Mouse (Mus musculus) liver, embryonic 13.5 days (tissue): Measurements from ENCODE around the gene Rab7b. TPM values are rescaled to one million over a fixed set of nuclear protein-coding genes. Genes with fewer than 3 reads are reported as not detected.

Source experiments
- ATAC-seq: fragments of 200-750 bp; cut with Nextera tagmentation; 2 replicates; pipeline ENCODE4 v1.8.0; 2017; ENCODE audit warnings: low read depth, mild to moderate bottlenecking, moderate number of reproducible peaks, moderate library complexity
- DNase-seq: peaks from one replicate; pipeline ENCODE4 v3.0.0; 2022
- H3K27ac ChIP-seq: fragments of 300-500 bp; sonication (generic); 2 replicates; pipeline ENCODE4 v1.5.1; 2015; ENCODE audit warnings: moderate library complexity, mild to moderate bottlenecking, inconsistent platforms
- H3K27me3 ChIP-seq: fragments of 300-500 bp; sonication (generic); 2 replicates; pipeline ENCODE4 v1.6.1; 2015; ENCODE audit warnings: mild to moderate bottlenecking, inconsistent platforms
- H3K36me3 ChIP-seq: fragments of 300-500 bp; sonication (generic); 2 replicates; pipeline ENCODE4 v1.6.1; 2015; ENCODE audit warnings: mild to moderate bottlenecking, inconsistent platforms
- H3K4me1 ChIP-seq: fragments of 300-500 bp; sonication (generic); replicated peaks from 2 replicates; pipeline ENCODE4 v1.6.1; 2015; ENCODE audit warnings: inconsistent platforms
- H3K4me2 ChIP-seq: fragments of 300-500 bp; sonication (generic); 2 replicates; pipeline ENCODE4 v1.6.1; 2015; ENCODE audit warnings: inconsistent platforms, mild to moderate bottlenecking, moderate library complexity
- H3K4me3 ChIP-seq: fragments of 300-500 bp; sonication (generic); replicated peaks from 2 replicates; pipeline ENCODE4 v1.5.1; 2015; ENCODE audit warnings: mild to moderate bottlenecking, inconsistent platforms
- H3K9ac ChIP-seq: fragments of 300-500 bp; sonication (generic); 2 replicates; pipeline ENCODE4 v1.6.1; 2015; ENCODE audit warnings: mild to moderate bottlenecking, inconsistent platforms
- H3K9me3 ChIP-seq: fragments of 300-500 bp; sonication (generic); replicated peaks from 2 replicates; pipeline ENCODE4 v1.6.1; 2016; ENCODE audit warnings: inconsistent platforms
- WGBS: fragments of 180-500 bp; shearing (Covaris S2); methylation state at CpG from one replicate; pipeline ENCODE4 v1.1.7; 2015; ENCODE audit not compliant: insufficient replicate concordance; 5-methylcytosine and 5-hydroxymethylcytosine counted together
- polyA plus RNA-seq: library from polyadenylated mRNA; unstranded; fragments of >200 nt; fragmentation: Nextera tagmentation; extraction: Ambion mirVana; gene quantifications from 2 replicates; pipeline ENCODE4 v1.2.1, GENCODE M21; 2015

The Rab7b gene
- polyA plus RNA-seq, 1 experiment from 2014 or later, result 1.0 TPM

DNA sequence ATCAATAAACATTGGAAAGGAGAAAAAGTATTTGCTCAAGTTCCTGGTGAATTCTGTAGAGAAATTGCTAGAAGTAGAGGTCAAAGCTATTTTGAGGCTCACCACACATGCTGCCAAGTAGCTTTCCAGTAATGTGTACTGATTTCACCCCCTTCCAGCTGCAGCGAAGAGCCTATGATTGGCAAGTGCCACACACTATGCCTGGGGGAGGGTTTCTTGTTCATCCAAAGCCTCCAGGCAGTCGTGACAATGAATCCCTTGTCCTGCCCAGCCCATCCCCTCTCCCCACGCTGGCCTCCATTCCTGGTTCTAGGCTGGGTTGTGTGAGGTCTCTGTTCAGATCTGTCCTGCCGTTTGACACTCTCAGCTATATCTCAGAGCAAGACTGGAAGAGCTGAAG, 7.8 kb downstream of the Rab7b start:
- H3K27ac ChIP-seq, result no peak overlapping the region
- H3K4me2 ChIP-seq, result no peak overlapping the region
- WGBS, result 60% methylated on average over 4 of the region's 4 CpGs
- no peak overlapping the region for H3K4me3 ChIP-seq
- ATAC-seq, result no peak
- H3K4me1 ChIP-seq, result no peaks in the 10 kb centered on the region
- no peak overlapping the region for H3K9ac ChIP-seq
- H3K9me3 ChIP-seq, result no peaks in the 10 kb centered on the region
- DNase-seq, result no peak
- H3K27me3 ChIP-seq, result no peaks in the 10 kb centered on the region
- H3K36me3 ChIP-seq, result no peaks in the 10 kb centered on the region

DNA sequence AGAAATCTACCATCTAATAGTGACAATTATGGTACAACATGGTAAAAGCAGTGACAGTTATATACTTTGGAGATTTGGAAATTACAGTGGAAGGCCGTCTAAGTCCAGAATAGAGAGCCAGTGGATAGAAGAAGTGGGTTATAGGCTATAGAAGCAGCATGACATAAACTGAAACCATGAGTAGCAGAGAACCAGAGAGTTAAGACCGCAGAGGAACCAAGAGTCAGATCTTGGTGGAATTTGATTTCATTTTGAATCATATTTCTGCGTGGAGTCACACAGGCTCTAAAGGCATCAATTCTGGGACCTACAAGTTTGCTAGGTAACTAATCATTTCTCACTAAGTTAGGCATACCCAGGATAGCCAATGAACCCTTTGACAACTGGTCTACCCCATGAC, 10.3 kb downstream of the Rab7b start:
- Histone ChIP-seq H3K4me2 (no peak overlapping the region), H3K27ac (no peak overlapping the region), H3K4me3 (no peak overlapping the region), H3K4me1 (no peaks in the 10 kb centered on the region), H3K9ac (no peak overlapping the region), H3K9me3 (no peaks in the 10 kb centered on the region), H3K36me3 (no peaks in the 10 kb centered on the region), H3K27me3 (no peaks in the 10 kb centered on the region)
- 69% methylated on average over 3 of the region's 3 CpGs for WGBS
- no peak for DNase-seq
- ATAC-seq, result no peak

DNA sequence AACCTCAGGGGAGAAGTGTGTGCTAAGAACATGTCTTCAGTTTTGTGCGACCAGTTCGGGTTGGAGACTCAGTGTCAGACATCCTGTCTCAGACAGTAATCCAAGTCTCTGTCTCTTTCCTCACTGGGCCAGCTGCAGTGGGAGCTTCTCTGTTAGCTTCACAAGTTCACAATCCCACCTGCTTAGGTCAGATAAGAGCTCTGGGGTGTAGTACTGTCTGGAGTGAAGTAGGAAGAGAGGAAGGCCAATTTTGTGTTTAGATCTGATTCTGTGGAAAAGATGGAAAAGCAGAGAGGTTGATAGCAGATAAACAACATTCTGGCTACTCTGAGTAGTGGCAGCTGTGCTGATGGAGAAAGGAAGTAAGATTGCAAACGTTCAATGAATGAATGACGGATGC, 11.1 kb downstream of the Rab7b start:
- ATAC-seq (no peak), DNase-seq (no peak)
- no peak overlapping the region for H3K4me3 ChIP-seq
- H3K27ac ChIP-seq, result no peak overlapping the region
- WGBS, result 35% methylated on average over 4 of the region's 4 CpGs
- H3K27me3 ChIP-seq, result no peaks in the 10 kb centered on the region
- no peaks in the 10 kb centered on the region for H3K36me3 ChIP-seq
- no peaks in the 10 kb centered on the region for H3K9me3 ChIP-seq
- H3K4me2 ChIP-seq, result no peak overlapping the region
- H3K4me1 ChIP-seq, result no peaks in the 10 kb centered on the region
- H3K9ac ChIP-seq, result no peak overlapping the region

DNA sequence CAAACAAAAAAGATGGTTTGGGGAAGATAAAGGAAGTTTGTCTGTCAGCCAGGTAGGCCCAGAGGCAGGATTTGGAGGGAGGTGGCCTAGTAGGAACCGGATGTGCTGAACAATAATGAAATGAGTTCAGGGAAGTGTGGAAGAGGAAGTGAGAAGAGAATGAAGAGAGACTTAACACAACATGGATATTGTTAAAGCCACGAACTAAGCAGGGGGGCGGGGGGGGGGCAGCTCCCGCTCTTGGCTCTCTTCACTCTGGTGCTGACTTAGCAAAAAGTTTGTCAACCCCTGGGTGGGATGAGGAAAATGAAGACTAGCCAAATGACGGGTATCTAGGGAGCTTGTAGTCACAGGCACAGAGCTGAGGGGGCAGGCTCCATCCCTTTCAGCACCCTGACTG, 12.0 kb downstream of the Rab7b start:
- WGBS, result 44% methylated on average over 5 of the region's 5 CpGs
- H3K9ac ChIP-seq, result no peak overlapping the region
- ATAC-seq, result no peak
- H3K9me3 ChIP-seq, result no peaks in the 10 kb centered on the region
- H3K4me3 ChIP-seq, result no peak overlapping the region
- no peak overlapping the region for H3K27ac ChIP-seq
- H3K4me1 ChIP-seq, result no peaks in the 10 kb centered on the region
- no peaks in the 10 kb centered on the region for H3K36me3 ChIP-seq
- no peak overlapping the region for H3K4me2 ChIP-seq
- no peak for DNase-seq
- no peaks in the 10 kb centered on the region for H3K27me3 ChIP-seq

DNA sequence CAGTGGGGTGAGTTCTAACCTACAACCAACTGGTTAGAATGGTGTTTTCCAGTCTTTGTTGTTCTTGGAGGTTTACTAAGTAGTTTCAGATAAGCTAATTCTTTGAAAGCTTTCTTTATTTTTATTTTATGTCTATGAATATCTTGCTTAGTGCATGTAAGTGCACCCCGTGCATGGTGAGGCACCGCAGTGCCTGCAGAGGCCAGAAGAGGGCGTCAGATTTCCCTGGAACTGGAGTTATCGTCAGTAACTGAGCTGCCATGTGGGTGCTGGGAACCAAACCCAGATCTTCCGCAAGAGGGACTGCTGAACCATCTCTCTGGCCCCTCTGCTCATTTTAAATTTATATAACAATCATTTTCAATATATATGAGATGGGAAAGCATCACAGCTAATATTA, 12.9 kb downstream of the Rab7b start:
- H3K27ac ChIP-seq, result no peak overlapping the region
- DNase-seq (no peak), ATAC-seq (no peak)
- 66% methylated on average over 5 of the region's 5 CpGs for WGBS
- no peaks in the 10 kb centered on the region for H3K4me1 ChIP-seq
- no peaks in the 10 kb centered on the region for H3K27me3 ChIP-seq
- no peak overlapping the region for H3K4me3 ChIP-seq
- no peak overlapping the region for H3K9ac ChIP-seq
- no peaks in the 10 kb centered on the region for H3K36me3 ChIP-seq
- H3K9me3 ChIP-seq, result no peaks in the 10 kb centered on the region
- no peak overlapping the region for H3K4me2 ChIP-seq

DNA sequence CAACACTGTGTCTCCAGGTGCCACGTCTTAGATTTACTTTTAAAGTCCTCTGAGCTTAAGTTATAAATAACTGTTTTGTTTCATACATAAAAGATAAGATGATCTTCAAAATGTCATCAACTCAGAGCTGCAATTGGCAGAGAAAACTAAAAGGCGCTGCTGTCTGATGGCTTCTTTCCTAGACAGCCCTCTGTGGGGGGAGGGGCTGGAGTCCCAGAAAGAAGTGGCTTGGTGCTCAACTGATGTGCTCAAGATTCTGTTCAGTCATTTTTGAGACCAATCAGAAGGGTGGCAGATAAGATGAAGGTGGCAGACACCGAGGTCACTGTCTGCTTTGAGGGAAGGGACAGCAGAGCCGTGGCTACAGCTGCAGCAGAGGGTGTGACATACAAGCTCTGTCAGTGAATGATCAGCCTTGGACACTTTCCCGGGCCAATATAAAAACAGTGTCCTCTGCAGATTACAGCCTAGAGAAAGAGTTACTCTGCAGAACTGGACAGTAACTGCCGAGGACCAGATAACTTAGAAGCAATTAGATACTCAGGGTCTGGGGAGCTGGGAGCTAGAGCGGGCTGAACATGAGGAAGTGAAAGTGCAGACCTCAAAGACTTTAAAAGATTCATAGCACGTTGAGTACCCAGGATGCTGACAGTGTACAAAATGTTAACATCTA, 13.7 kb downstream of the Rab7b start:
- no peaks in the 10 kb centered on the region for H3K36me3 ChIP-seq
- no peaks in the 10 kb centered on the region for H3K4me1 ChIP-seq
- H3K4me2 ChIP-seq, result no peak overlapping the region
- no peak overlapping the region for H3K4me3 ChIP-seq
- no peak for DNase-seq
- 41% methylated on average over 8 of the region's 8 CpGs for WGBS
- no peak overlapping the region for H3K27ac ChIP-seq
- no peak for ATAC-seq
- H3K9ac ChIP-seq, result no peak overlapping the region
- H3K9me3 ChIP-seq, result no peaks in the 10 kb centered on the region
- H3K27me3 ChIP-seq, result no peaks in the 10 kb centered on the region

DNA sequence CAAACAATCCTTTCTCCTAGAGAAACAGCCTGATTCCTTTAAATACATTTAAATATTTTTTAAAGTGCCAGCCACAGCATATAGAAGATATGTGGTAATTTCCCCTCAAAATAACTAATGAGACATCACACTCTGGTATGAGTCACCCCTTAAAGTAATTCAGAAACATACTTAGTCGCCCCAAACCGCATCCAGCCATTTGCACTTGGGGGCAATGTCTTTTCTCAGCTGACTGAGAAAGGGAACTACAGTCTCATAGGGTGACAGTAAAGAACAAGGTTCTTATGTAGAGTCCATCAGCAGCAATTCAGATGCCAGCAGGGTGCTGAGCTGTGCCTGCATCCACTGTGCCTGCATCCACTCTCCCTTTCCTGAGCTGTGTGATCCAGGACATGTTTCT, 15.0 kb downstream of the Rab7b start:
- Histone ChIP-seq H3K4me1 (no peaks in the 10 kb centered on the region), H3K4me2 (no peak overlapping the region), H3K36me3 (no peaks in the 10 kb centered on the region), H3K27me3 (no peaks in the 10 kb centered on the region), H3K9me3 (no peaks in the 10 kb centered on the region), H3K27ac (no peak overlapping the region), H3K4me3 (no peak overlapping the region), H3K9ac (no peak overlapping the region)
- DNase-seq (no peak), ATAC-seq (no peak)
- WGBS, result 60% methylated on average over 2 of the region's 2 CpGs

DNA sequence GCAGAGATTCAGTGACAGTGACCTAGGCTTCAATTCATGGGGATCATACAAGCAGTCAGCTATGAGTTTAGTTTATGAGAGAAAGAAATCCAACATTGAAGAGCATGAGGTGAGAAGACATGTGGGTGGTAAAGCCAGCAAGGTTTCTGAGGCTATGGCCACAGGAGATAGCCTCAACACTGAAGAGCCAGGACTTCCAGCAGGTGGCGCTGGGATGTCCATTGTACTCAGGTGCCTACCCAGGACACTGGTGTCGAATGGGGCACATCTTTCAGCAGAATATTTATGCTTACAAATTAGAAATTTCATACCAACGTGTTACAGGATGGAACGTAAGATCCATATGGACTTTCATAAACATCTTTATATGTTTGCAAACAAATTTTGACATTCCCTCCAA, 19.8 kb downstream of the Rab7b start:
- DNase-seq, result peak; percentile 15
- Histone ChIP-seq H3K9ac (no peak overlapping the region), H3K4me3 (no peak overlapping the region), H3K4me2 (no peak overlapping the region), H3K9me3 (no peaks in the 10 kb centered on the region), H3K27ac (no peak overlapping the region), H3K36me3 (no peaks in the 10 kb centered on the region), H3K27me3 (no peaks in the 10 kb centered on the region), H3K4me1 (no peaks in the 10 kb centered on the region)
- no peak for ATAC-seq
- 16% methylated on average over 4 of the region's 4 CpGs for WGBS

DNA sequence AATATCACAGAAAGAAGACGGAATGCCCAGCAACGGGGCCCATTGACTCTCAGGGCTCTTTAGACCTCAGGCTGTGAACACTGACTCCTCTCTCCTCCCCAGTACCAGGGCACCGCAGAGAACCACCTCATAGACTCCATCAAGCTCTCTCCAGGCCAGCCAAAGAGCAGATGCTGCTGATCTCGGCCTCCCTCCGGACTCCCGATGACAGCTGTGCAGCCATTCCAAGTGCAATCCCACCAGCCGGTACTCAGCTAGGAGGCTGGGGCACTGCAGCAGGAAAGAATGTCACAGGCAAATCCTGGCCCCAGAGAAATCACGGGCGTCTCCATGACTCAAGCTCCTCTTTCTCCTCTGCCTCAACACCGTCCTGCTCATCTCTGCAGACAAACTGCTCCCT, 23.0 kb downstream of the Rab7b start:
- H3K9me3 ChIP-seq, result no peaks in the 10 kb centered on the region
- H3K27me3 ChIP-seq, result no peaks in the 10 kb centered on the region
- ATAC-seq, result no peak
- no peak overlapping the region for H3K4me2 ChIP-seq
- no peaks in the 10 kb centered on the region for H3K4me1 ChIP-seq
- H3K9ac ChIP-seq, result no peak overlapping the region
- no peaks in the 10 kb centered on the region for H3K36me3 ChIP-seq
- H3K4me3 ChIP-seq, result no peak overlapping the region
- 70% methylated on average over 10 of the region's 10 CpGs for WGBS
- no peak overlapping the region for H3K27ac ChIP-seq
- DNase-seq, result no peak

DNA sequence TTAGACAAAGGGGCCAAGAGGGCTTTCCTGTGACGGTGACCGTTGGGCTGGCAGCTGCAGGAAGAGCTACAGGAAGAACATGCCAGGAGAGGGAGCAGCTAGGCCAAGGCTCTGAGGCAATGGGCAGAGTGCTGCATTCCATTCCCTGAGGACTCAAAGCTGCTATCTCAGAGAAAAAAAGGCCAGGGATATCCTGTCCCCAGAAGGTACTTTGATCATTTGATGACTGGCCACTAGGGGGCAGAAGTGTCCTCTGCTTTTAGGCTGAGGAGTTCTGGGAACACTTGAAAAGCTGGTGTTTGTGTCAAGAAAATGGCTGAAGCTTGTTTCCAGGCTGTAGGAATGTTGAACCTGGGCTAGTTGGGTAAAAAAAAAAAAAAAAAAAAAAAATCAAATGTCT, 23.9 kb downstream of the Rab7b start:
- 10% methylated on average over 2 of the region's 2 CpGs for WGBS
- no peak overlapping the region for H3K27ac ChIP-seq
- ATAC-seq, result no peak

DNA sequence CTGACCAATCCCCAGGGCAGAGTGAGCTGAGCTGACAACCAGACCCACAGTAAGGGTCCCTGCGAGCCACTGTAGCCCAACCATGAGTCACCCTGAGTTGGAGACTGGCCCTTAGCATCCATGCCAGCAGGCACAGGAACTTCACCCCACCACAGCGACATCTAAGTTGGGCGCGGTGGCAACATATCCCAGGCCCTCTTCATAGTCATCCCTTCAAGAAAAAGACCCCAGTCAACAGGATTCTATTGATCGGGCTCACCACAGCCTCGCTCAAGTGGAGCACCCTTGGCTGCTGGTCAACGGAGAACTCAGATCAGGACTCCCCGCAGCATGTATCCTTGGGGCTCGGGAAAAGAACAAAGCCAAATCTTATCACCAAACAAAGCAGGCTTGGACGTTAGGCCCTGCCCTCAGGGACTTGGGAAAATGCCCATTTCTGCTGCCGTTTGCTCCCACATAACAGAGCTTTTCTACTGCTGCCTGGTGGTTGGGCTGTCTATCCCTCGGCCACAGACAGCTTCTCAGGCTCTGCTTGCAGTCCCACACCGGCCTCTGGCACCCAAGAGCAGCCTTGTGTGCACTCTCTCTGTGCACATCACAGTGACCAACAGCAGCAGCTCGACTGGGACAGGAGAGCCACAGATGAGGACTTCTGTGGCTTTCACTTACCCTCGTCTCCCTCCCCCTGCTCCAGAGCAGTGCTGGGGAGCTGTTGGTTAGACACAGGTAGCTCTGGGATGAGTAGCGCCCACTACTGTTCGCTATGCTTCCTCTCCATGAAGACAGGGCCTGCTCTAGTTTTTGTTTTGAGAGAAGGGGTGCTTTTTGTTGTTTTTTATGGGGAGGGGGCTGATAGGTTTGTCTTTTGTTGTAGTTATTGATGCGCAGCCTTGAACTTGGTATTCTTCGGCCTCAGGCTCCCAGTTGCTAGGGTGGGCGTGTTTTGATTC, 26.2 kb downstream of the Rab7b start:
- Histone ChIP-seq H3K27ac (no peak overlapping the region), H3K9me3 (no peaks in the 10 kb centered on the region), H3K4me3 (no peak overlapping the region), H3K27me3 (no peaks in the 10 kb centered on the region), H3K4me2 (no peak overlapping the region), H3K36me3 (no peaks in the 10 kb centered on the region), H3K9ac (no peak overlapping the region), H3K4me1 (no peaks in the 10 kb centered on the region)
- DNase-seq (no peak), ATAC-seq (no peak)
- WGBS, result 62% methylated on average over 20 of the region's 20 CpGs

More for the DNA sequence above, 23.9 kb downstream of the Rab7b start:
- H3K4me1 ChIP-seq, result no peaks in the 10 kb centered on the region
- H3K9ac ChIP-seq, result no peak overlapping the region
- H3K36me3 ChIP-seq, result no peaks in the 10 kb centered on the region
- peak; percentile 31 for DNase-seq
- H3K4me2 ChIP-seq, result no peak overlapping the region
- H3K27me3 ChIP-seq, result no peaks in the 10 kb centered on the region
- H3K9me3 ChIP-seq, result no peaks in the 10 kb centered on the region
- H3K4me3 ChIP-seq, result no peak overlapping the region
